Mouse (Mus musculus) adrenal gland (tissue): Measurements from ENCODE around the gene Unc5c.

ENCODE experiments used
- intact Hi-C: fragments of 180-260 bp; cut with DNase I; formaldehyde crosslinking; loops from one replicate; pipeline ENCODE4 v1.15.1; 2025

Gene Unc5c

GRCm38 (mm10) chr3:141809581-141809980 is 344.6 kb downstream of the Unc5c start:
- intact Hi-C loops = no loop called here

- intact Hi-C loops = no loop called here
Observed at GRCm38 (mm10) chr3:141810944-141811343, 345.9 kb downstream of the Unc5c start.

GRCm38 (mm10) chr3:141811348-141811747 is 346.3 kb downstream of the Unc5c start:
- intact Hi-C loops = no loop called here

GRCm38 (mm10) chr3:141814776-141815175 is 349.8 kb downstream of the Unc5c start:
- intact Hi-C loops = no loop called here

GRCm38 (mm10) chr3:141818615-141819312 is 353.7 kb downstream of the Unc5c start:
- intact Hi-C loops = no loop called here

GRCm38 (mm10) chr3:141819331-141819941 is 354.4 kb downstream of the Unc5c start:
- intact Hi-C loops = no loop called here

- intact Hi-C loops = no loop called here
Observed at GRCm38 (mm10) chr3:141828301-141828700, 363.3 kb downstream of the Unc5c start.

GRCm38 (mm10) chr3:141831135-141831534 is 366.1 kb downstream of the Unc5c start:
- intact Hi-C loops = loop anchor here (10.0 kb wide), 1 partner anchor 1886 kb away; no protein-coding TSS in a partner anchor

- intact Hi-C loops = loop anchor here (5.0 to 10.0 kb wide), 2 partner anchors 372 to 1894 kb away; partner anchors contain the start of gene Unc5c
Observed at GRCm38 (mm10) chr3:141838864-141839263, 373.8 kb downstream of the Unc5c start.

GRCm38 (mm10) chr3:141849206-141849605 is 384.2 kb downstream of the Unc5c start:
- intact Hi-C loops = no loop called here

GRCm38 (mm10) chr3:141850141-141850540 is 385.1 kb downstream of the Unc5c start:
- intact Hi-C loops = no loop called here

GRCm38 (mm10) chr3:141854339-141854738 is 389.3 kb downstream of the Unc5c start:
- intact Hi-C loops = no loop called here

- intact Hi-C loops = no loop called here
Observed at GRCm38 (mm10) chr3:141857123-141857522, 392.1 kb downstream of the Unc5c start.

- intact Hi-C loops = loop anchor here (2.0 to 10.0 kb wide), 2 partner anchors 414 to 612 kb away; no protein-coding TSS in a partner anchor
Observed at GRCm38 (mm10) chr3:141862816-141863461, 397.9 kb downstream of the Unc5c start.

- intact Hi-C loops = no loop called here
Observed at GRCm38 (mm10) chr3:141871805-141872204, 406.8 kb downstream of the Unc5c start.

GRCm38 (mm10) chr3:141872337-141873042 is 407.5 kb downstream of the Unc5c start:
- intact Hi-C loops = no loop called here

- intact Hi-C loops = no loop called here
Observed at GRCm38 (mm10) chr3:141882496-141882895, 417.5 kb downstream of the Unc5c start.

GRCm38 (mm10) chr3:141884190-141884589 is 419.2 kb downstream of the Unc5c start:
- intact Hi-C loops = no loop called here
